Mouse (Mus musculus): Measurements from ENCODE around the gene Gif. TPM values are rescaled to one million over a fixed set of nuclear protein-coding genes. Genes with fewer than 3 reads are reported as not detected.

Gene Gif
- polyA plus RNA-seq, 1 experiment from 2014 or later, result not detected

- H3K4me2 ChIP-seq (replicated peaks; ENCODE audit: low read depth, low read length), result no peak overlapping the region
These were observed 10.9 kb upstream of the Gif start for GRCm38 (mm10) chr19:11736455-11736854.

GRCm38 (mm10) chr19:11745680-11746079 lies 1.7 kb upstream of the Gif start:
- no peaks in the 10 kb centered on the region for H3K27me3 ChIP-seq (ENCODE audit: control insufficient read depth, insufficient read depth, low read length)
- H3K9me3 ChIP-seq (ENCODE audit: control insufficient read depth, low read length), result no peaks in the 10 kb centered on the region
- no peak overlapping the region for H3K27ac ChIP-seq (ENCODE audit: low read depth, low read length)
- H3K4me3 ChIP-seq (ENCODE audit: low read length), result no peak overlapping the region
- H3K9ac ChIP-seq (ENCODE audit: low read depth, low read length), result no peak overlapping the region
- no peak overlapping the region for H3K4me2 ChIP-seq (replicated peaks; ENCODE audit: low read depth, low read length)
- no peak for ATAC-seq (ENCODE audit: low FRiP score, low TSS enrichment)
- no peaks in the 10 kb centered on the region for H3K4me1 ChIP-seq (ENCODE audit: control insufficient read depth, insufficient read depth, low read length)
- H3K36me3 ChIP-seq (ENCODE audit: control insufficient read depth, insufficient read depth, low read length), result no peaks in the 10 kb centered on the region

More at GRCm38 (mm10) chr19:11736455-11736854, 10.9 kb upstream of the Gif start:
- WGBS, result 58% methylated on average over 1 of the region's 1 CpGs
- ATAC-seq (ENCODE audit: low FRiP score, low TSS enrichment), result no peak
- no peaks in the 10 kb centered on the region for H3K4me1 ChIP-seq (ENCODE audit: control insufficient read depth, insufficient read depth, low read length)
- no peak overlapping the region for H3K4me3 ChIP-seq (ENCODE audit: low read length)
- H3K36me3 ChIP-seq (ENCODE audit: control insufficient read depth, insufficient read depth, low read length), result no peaks in the 10 kb centered on the region
- H3K9ac ChIP-seq (ENCODE audit: low read depth, low read length), result no peak overlapping the region
- no peaks in the 10 kb centered on the region for H3K27me3 ChIP-seq (ENCODE audit: control insufficient read depth, insufficient read depth, low read length)
- no peaks in the 10 kb centered on the region for H3K9me3 ChIP-seq (ENCODE audit: control insufficient read depth, low read length)
- no peak overlapping the region for H3K27ac ChIP-seq (ENCODE audit: low read depth, low read length)

DNA sequence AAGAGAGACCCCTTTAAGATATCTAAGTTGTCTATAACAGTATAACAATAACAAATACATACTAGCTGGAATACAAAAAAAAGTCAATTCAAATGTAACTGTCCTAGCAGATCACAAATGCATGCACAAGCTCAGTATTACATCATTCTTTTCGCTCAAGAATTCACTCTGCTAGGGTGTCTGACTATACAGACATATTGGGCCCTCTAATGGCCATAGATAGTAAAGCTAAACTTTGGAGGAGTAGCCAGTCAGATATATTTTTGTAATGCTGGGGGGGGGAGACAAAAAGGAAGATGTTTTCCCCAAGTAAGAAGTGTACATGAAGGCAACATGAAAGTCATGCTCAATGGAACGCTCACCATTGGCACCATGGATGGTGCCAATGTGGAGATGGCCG lies 17.7 kb downstream of the Gif start:
- no peaks in the 10 kb centered on the region for H3K27me3 ChIP-seq (ENCODE audit: control insufficient read depth, insufficient read depth, low read length)
- H3K9ac ChIP-seq (ENCODE audit: low read depth, low read length), result no peak overlapping the region
- no peak overlapping the region for H3K27ac ChIP-seq (ENCODE audit: low read depth, low read length)
- H3K36me3 ChIP-seq (ENCODE audit: control insufficient read depth, insufficient read depth, low read length), result no peaks in the 10 kb centered on the region
- no peaks in the 10 kb centered on the region for H3K4me1 ChIP-seq (ENCODE audit: control insufficient read depth, insufficient read depth, low read length)
- no peaks in the 10 kb centered on the region for H3K9me3 ChIP-seq (ENCODE audit: control insufficient read depth, low read length)
- no peak overlapping the region for H3K4me2 ChIP-seq (replicated peaks; ENCODE audit: low read depth, low read length)
- no peak overlapping the region for H3K4me3 ChIP-seq (ENCODE audit: low read length)
- WGBS, result 90% methylated on average over 3 of the region's 3 CpGs
- ATAC-seq (ENCODE audit: low FRiP score, low TSS enrichment), result no peak

- Histone ChIP-seq H3K36me3 (ENCODE audit: control insufficient read depth, insufficient read depth, low read length) (no peaks in the 10 kb centered on the region), H3K27ac (ENCODE audit: low read depth, low read length) (no peak overlapping the region), H3K4me1 (ENCODE audit: control insufficient read depth, insufficient read depth, low read length) (0 out of 2 replicates have a peak, but pooled peaks cover 6% of the 10 kb centered on the region), H3K4me2 (replicated peaks; ENCODE audit: low read depth, low read length) (no peak overlapping the region), H3K4me3 (ENCODE audit: low read length) (no peak overlapping the region), H3K9me3 (ENCODE audit: control insufficient read depth, low read length) (no peaks in the 10 kb centered on the region), H3K27me3 (ENCODE audit: control insufficient read depth, insufficient read depth, low read length) (no peaks in the 10 kb centered on the region), H3K9ac (ENCODE audit: low read depth, low read length) (no peak overlapping the region)
- 68% methylated on average over 4 of the region's 4 CpGs for WGBS
- ATAC-seq (ENCODE audit: low FRiP score, low TSS enrichment), result no peak
These were observed 19.1 kb downstream of the Gif start for GRCm38 (mm10) chr19:11766413-11766812.

- Histone ChIP-seq H3K9ac (ENCODE audit: low read depth, low read length) (no peak overlapping the region), H3K4me1 (ENCODE audit: control insufficient read depth, insufficient read depth, low read length) (0 out of 2 replicates have a peak, but pooled peaks cover 6% of the 10 kb centered on the region), H3K9me3 (ENCODE audit: control insufficient read depth, low read length) (no peaks in the 10 kb centered on the region), H3K27ac (ENCODE audit: low read depth, low read length) (no peak overlapping the region), H3K4me2 (replicated peaks; ENCODE audit: low read depth, low read length) (no peak overlapping the region), H3K4me3 (ENCODE audit: low read length) (no peak overlapping the region), H3K27me3 (ENCODE audit: control insufficient read depth, insufficient read depth, low read length) (no peaks in the 10 kb centered on the region), H3K36me3 (ENCODE audit: control insufficient read depth, insufficient read depth, low read length) (peaks cover 3% of the 10 kb centered on the region)
- ATAC-seq (ENCODE audit: low FRiP score, low TSS enrichment), result no peak
- WGBS, result 19% methylated on average over 3 of the region's 3 CpGs
These were observed 20.8 kb downstream of the Gif start for GRCm38 (mm10) chr19:11768163-11768562.

DNA sequence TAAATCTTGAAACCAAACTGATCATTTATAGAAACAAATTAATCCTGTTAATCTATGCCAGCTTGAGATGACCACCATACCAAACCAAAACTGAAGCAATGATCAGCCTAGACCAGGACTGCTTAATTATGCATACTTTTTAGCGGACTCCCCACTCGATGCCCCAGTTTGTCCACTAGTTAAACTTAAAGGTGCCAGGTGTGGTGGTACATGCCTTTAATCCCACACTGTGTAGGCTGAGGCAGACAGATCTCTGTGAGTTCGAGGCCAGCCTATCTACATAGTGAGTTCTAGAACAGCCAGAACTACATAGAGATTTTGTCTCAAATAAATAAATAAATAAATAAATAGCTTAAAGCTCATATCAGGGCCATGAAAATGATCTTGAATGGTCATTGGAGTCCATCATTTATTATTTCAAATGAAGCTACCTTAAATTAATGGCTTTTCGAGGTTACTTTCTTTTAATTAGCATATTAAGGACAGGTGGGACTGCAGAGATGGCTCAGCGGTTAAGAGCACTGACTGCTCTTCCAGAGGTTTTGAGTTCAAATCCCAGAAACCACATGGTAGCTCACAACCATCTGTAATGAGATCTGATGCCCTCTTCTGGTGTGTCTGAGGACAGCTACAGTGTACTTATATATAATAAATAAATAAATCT lies 22.0 kb downstream of the Gif start:
- Histone ChIP-seq H3K4me3 (ENCODE audit: low read length) (no peak overlapping the region), H3K27me3 (ENCODE audit: control insufficient read depth, insufficient read depth, low read length) (no peaks in the 10 kb centered on the region), H3K4me1 (ENCODE audit: control insufficient read depth, insufficient read depth, low read length) (0 out of 2 replicates have a peak, but pooled peaks cover 6% of the 10 kb centered on the region), H3K4me2 (replicated peaks; ENCODE audit: low read depth, low read length) (peak overlapping the region; percentile 71; the same call in 1 of the 2 replicates), H3K36me3 (ENCODE audit: control insufficient read depth, insufficient read depth, low read length) (peaks cover 15% of the 10 kb centered on the region), H3K9me3 (ENCODE audit: control insufficient read depth, low read length) (no peaks in the 10 kb centered on the region), H3K27ac (ENCODE audit: low read depth, low read length) (no peak overlapping the region), H3K9ac (ENCODE audit: low read depth, low read length) (no peak overlapping the region)
- 0 out of 2 replicates have a peak, but pooled peaks have one; percentile 10 for ATAC-seq (ENCODE audit: low FRiP score, low TSS enrichment)
- WGBS, result 89% methylated on average over 5 of the region's 5 CpGs

DNA sequence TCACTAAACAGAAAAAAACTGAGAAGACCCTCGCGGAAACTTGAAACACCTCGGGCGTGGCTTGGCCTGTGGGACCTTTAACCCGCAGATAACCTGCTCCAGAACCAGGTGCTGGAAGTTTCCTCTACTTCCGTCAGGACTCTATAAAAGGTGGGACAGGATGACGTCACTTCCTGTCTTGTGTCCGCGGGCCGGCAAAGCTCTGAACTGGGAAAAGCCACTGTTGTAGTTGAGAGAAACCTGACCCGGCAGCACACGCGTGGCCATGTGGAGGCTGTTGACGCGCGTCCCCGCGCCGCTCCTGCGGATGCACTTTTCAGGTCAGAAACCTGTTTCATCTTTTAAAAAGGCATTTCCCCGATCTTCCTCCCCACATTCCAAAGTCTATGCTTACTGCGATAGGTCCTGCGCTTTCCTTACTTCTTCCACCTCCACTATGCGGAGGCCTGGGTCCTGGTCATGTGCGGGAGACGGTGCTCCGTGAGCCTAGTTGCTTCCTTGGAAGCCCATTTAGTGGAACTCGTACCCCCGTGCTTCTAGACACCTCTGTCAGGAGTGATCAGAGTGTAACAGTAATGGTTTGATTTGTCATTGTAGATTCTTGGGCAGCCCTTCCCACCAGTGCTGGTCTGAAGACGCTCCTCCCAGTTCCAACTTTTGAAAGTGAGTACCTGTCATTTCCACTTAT lies 23.0 kb downstream of the Gif start, which contains the start of gene Mrpl16:
TSS of gene Mrpl16 (plus strand) at position 187 of the 688 bp plus-strand sequence.
- Histone ChIP-seq H3K4me2 (replicated peaks; ENCODE audit: low read depth, low read length) (peak within 1 kb of the TSS; percentile 71), H3K4me1 (ENCODE audit: control insufficient read depth, insufficient read depth, low read length) (0 out of 2 replicates have a peak, but pooled peaks cover 6% of the 10 kb centered on the region), H3K36me3 (ENCODE audit: control insufficient read depth, insufficient read depth, low read length) (peaks cover 22% of the 10 kb centered on the region), H3K9me3 (ENCODE audit: control insufficient read depth, low read length) (no peaks in the 10 kb centered on the region), H3K27me3 (ENCODE audit: control insufficient read depth, insufficient read depth, low read length) (no peaks in the 10 kb centered on the region), H3K9ac (ENCODE audit: low read depth, low read length) (peak within 1 kb of the TSS; percentile 76), H3K27ac (ENCODE audit: low read depth, low read length) (peak within 1 kb of the TSS; percentile 37; the same call in 1 of the 2 replicates), H3K4me3 (ENCODE audit: low read length) (peak within 1 kb of the TSS; percentile 77)
- WGBS, result under 1% methylated on average over 30 of the region's 30 CpGs
- peak; percentile 92 for ATAC-seq (ENCODE audit: low FRiP score, low TSS enrichment)

DNA sequence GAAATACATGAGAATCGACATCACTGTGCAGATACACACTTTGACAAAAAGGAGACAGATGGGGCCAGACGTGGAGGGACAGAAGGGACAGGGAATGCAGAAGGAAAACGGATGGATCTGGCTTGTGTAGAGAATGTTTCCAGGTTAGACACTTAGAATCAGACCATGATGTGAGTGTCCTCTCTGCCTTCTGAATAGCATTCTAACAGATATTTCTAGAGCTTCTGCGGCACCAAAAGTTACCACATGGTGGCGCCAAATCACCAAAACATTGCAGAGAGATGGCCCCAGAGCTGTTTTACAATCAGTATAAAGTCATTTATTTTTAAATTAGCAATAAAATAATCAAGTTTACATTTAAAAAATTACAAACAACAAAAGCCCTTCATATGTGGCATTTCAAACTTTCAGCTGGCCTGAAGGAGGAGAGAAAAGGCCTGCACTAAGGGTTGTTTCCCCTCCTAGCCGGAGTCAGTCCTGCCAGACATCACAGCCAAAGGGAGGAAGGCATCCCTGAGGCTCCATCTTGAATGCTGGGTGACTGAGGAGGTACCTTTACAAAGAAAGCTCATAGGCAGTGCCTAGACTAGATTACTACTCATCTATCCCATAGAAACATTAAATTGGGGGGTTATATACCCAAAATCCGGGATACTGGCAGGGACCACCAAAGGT lies 30.0 kb downstream of the Gif start:
- H3K27me3 ChIP-seq (ENCODE audit: control insufficient read depth, insufficient read depth, low read length), result no peaks in the 10 kb centered on the region
- no peak overlapping the region for H3K4me3 ChIP-seq (ENCODE audit: low read length)
- H3K4me2 ChIP-seq (replicated peaks; ENCODE audit: low read depth, low read length), result no peak overlapping the region
- no peaks in the 10 kb centered on the region for H3K4me1 ChIP-seq (ENCODE audit: control insufficient read depth, insufficient read depth, low read length)
- no peaks in the 10 kb centered on the region for H3K9me3 ChIP-seq (ENCODE audit: control insufficient read depth, low read length)
- H3K9ac ChIP-seq (ENCODE audit: low read depth, low read length), result no peak overlapping the region
- no peak for ATAC-seq (ENCODE audit: low FRiP score, low TSS enrichment)
- 64% methylated on average over 7 of the region's 7 CpGs for WGBS
- H3K27ac ChIP-seq (ENCODE audit: low read depth, low read length), result no peak overlapping the region
- peaks cover 25% of the 10 kb centered on the region for H3K36me3 ChIP-seq (ENCODE audit: control insufficient read depth, insufficient read depth, low read length)

Data from kidney, embryonic 14.5 days (tissue).